Mouse (Mus musculus): ENCODE data around the gene Fgf7.

- TF ChIP-seq ZC3H11A (IDR thresholded peaks at IDR 0.05; ENCODE audit: low read depth, low read length) (no peak), EP300 (IDR thresholded peaks at IDR 0.05; ENCODE audit: low read depth in 1 of 2, low read length in 2 of 2) (no peak), CTCF (IDR thresholded peaks at IDR 0.05 in 2 of 3, conservative IDR thresholded peaks at IDR 0.05 in 1 of 3; ENCODE audit: control insufficient read depth in 1 of 3, insufficient read depth in 1 of 3, low read depth in 2 of 3, low read length in 3 of 3, poor library complexity in 1 of 3, severe bottlenecking in 1 of 3) (no peak), MEF2A (IDR thresholded peaks at IDR 0.05; ENCODE audit: extremely low read depth, insufficient replicate concordance, low read depth, low read length, poor library complexity, severe bottlenecking) (no peak)
These were observed 49.9 kb downstream of the Fgf7 start for GRCm38 (mm10) chr2:126084326-126084725.
